Mouse (Mus musculus) urinary bladder, adult 18-20 months (tissue): Measurements from ENCODE around the gene Morc4.

Experiments
- DNase-seq, 2 experiments: peaks; one replicate each; pipeline ENCODE4 v3.0.0; 2022; ENCODE audit warnings: low spot score in 2 of 2, mixed read lengths in 2 of 2

Morc4 gene

GRCm38 (mm10) chrX:139805918-139806317 lies 65.6 kb downstream of the Morc4 start:
- DNase-seq, result no peak

- DNase-seq, result no peak
Measured at GRCm38 (mm10) chrX:139803028-139803427, 68.4 kb downstream of the Morc4 start.

- no peak for DNase-seq
Measured at GRCm38 (mm10) chrX:139800406-139800878, 71.0 kb downstream of the Morc4 start, which contains the start of gene Cldn2. Gene Cldn2, plus strand, starts transcription at chrX:139800828.

DNA sequence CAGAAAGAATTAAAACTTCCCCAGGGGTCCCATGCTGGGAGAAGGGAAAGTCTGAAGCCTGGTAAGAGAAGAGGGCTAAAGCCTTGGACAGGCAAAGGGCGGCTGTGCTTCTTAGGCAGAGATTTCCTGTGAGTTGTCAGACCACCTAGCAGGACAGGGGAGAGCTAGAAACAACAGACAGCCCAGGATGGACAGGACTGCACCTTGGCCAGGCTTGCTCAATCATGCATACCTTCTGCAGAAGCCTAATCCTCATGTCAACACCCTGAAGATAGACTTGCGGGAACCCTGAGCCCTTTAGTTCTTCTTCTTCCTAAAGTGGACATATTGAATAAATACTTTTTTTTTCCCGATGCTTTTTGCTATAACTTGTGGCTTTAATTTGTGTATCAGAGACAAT lies 71.5 kb downstream of the Morc4 start:
- DNase-seq, result no peak

DNA sequence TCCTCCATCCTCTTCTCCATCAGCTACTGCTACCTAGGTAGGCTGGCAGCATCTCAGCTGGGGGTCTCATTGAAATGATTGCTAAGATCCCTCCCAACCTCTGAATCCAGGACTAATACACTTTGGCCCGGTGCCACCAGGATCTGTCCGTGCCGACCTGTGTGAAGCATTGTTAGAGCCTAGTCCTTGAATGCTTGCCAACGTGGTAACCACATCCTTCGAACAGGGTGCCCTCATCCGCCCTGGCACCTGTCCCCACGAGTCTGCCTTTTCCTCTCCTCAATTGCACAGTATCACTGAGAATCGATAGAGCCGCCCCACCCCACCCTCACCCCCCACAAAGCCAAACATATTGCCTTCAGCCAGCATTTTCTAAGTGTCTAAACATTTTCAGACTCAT lies 73.6 kb downstream of the Morc4 start:
- DNase-seq, result no peak

DNA sequence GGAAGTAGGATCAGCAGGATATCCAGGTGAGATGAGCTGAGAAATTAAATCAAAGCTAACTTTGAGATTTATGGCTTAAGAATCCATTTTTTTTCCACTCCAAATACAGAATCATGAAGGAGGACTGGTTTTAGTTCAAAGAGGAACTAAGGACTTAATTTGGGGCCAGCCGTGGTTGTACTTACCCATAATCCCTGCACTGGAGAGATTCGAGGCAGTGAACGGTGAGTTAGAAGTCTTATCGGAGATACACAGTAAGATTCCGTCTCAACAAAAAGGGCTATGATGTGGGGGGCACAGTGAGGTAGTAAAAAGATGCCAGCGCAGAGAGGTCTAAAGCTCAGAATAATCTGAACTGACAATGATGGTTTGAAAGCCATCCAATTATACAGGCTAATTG lies 75.4 kb downstream of the Morc4 start:
- DNase-seq, result no peak

- DNase-seq, result no peak
Measured at GRCm38 (mm10) chrX:139794072-139794845, 77.2 kb downstream of the Morc4 start.

DNA sequence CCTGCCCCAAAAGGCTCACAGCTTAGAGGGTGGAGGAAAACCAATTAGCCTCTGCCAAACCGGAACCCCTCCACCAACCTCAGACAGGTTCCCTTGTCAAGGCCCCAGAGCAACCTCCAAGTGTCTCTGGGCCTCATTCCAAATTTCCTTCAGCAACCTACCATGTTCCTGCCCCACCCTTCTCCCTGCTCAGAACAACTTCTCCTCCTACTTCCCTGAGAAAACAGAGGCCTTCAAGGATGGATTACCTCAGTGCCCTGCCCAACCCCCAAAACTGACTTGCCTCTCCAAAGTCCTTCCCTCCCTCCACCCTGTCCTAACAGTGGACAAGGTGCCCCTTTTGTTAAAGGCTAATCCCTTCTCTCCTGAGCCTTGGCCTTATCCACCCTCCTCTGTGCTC lies 85.7 kb downstream of the Morc4 start:
- no peak for DNase-seq

DNA sequence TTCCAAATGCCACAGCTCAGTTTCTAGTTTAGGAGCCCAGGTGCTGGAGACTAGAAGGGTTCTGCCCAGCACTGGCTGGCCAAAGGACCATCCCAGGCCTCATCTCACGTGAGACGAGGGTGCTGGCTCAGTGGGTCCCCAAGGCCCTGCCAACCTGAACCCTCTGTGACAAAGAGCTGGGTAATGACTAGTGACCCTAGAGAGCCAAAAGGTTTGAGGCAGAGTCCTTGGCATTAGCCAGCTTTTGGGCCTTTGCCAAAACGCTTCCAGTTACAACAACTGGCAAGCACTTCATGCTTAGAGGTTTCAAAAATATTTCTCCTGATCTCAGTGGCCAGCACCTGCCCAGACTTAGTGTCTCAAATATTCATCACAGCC lies 88.4 kb downstream of the Morc4 start:
- DNase-seq, result no peak

- DNase-seq, result no peak
Measured at GRCm38 (mm10) chrX:139782278-139783044, 89.0 kb downstream of the Morc4 start, which contains the start of gene Ripply1. Gene Ripply1, minus strand, starts transcription at chrX:139782353.

DNA sequence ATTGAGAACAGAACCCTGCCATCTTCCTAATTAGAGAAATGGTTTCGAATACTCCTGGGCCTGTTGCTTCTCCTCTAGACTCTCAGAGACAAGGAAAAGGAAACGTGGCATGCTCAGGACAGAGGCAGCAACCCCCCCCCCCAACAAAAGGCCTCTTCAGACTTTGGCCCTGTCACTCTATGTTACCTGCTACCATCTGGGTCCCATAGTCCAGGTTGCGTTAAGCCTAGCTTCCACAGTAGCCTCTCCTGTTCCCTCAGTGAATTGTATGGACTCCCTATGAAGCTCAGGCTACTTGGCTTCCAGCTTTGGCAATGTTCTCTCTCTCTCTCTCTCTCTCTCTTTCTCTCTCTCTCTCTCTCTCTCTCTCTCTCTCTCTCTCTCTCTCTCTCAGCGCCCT lies 89.9 kb downstream of the Morc4 start:
- DNase-seq, result no peak

DNA sequence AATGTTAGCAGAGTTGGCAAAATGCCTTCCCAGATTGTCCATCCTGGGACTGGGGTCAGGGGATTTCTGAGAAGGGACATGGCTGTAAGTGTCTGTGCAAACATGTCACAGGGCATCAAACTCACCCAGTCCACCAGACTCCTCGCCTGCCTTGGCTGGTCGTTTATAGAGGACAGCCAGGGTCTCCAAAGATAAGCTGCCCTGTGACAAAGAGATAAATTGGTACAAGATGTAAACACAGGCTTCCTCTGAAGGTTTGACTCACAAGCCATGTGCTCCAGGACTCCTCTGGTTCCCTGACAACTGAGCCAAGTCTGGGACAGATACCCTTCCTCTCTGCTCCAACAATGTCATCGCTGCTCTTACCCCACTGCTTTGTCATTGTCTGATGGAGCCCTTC lies 90.5 kb downstream of the Morc4 start:
- no peak for DNase-seq

GRCm38 (mm10) chrX:139779401-139779800 lies 92.1 kb downstream of the Morc4 start:
- DNase-seq, result no peak

DNA sequence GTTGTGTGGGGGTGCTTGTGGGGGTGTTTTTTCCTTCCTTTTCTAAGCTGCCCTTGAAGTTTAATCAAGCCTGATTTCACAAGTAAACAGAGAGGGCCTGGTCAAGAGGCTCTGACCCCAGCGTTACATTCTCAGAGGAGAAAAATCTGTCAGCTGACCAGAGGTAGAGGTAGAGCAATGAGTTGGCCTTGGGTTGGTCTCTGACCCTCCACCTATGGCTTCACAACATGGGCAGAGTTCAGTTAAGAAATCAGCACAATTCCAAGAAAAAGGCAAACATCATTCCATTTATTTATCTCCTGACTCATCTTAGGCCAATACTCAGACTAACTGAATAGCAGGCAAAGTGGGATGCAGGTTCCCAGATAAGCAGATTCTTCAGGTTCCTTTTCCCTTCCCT lies 92.6 kb downstream of the Morc4 start:
- DNase-seq, result no peak

DNA sequence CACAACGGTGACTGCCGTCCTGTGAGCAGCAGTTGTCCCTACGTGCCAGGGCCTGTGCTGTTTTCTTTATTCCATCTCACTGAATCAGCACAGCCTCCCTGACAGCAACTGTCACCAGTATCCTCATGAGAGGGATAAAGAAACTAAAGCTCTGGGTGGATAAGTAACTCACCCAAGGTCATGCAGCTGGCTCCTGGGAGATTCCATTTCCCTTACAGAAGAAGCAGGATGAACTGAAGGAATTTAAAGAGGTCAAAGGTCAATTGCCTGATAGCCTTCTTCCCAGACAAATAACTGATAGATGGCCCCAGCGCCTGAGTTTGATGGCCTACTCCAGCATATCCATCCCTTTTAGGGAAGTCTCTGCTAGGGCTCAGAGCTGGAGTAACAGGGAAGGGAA lies 94.1 kb downstream of the Morc4 start:
- no peak for DNase-seq

DNA sequence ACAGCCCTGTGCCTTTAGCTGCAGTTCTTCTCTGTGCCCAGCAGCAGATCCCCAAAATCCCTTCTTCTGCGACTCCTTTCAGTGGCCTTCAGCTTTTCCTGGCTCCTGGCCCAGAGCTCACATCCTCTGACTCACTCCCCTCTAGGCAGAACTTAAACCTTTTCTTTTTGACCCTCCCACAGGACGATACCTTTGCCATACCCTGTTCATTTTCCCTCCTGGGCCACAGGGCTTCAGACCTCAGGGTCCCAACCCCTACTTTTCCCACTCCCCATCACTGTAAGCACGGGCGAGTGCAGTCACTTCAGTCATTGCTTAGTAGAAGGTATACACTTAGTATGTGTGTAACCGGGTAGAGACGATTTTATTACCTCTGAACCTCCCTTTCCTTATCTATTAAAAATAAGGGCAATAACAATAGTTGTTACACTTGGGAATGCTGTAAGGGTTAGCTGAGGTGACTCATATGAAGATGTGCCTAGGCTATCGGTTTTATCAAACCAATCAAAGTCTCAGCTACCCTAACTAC lies 96.3 kb downstream of the Morc4 start:
- no peak for DNase-seq

DNA sequence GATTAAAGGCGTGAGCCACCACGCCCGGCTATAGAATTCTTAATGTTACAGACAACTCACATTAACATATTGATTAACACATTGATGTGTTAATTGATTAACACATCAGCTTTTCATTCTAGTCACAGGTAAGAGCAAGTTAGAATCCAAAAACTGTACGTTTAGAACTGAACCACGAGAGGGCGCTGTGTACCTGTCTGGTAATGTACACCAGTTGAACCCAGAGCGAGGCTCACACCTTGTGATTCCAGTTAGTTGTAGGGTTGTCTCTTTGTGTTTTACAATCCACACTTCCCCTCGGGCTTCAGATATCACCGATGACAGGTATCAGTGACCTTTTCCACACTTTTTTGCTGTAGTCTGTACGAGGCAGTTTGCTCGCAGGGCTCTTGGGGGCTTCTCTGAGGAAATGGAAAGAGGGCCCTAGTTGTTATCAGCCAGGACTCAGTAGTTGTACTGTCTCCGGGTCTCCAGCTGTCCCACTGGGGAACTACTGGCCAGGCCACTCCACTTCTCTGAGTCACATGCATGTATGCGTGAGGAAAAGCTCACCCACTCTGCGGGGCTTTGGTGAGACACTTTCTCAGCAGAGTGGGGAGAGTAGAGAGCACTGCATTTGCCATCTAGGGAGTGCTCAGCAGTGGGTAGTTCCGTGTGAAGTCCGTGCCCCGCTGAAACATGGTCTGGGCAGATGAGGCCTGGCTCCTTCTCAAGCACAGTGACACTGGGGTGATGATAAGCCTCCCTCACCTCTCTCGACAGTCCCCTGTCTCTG lies 97.0 kb downstream of the Morc4 start:
- peak in 1 of 2 experiments; percentile 3 for DNase-seq
